In the genomic region with DNA sequence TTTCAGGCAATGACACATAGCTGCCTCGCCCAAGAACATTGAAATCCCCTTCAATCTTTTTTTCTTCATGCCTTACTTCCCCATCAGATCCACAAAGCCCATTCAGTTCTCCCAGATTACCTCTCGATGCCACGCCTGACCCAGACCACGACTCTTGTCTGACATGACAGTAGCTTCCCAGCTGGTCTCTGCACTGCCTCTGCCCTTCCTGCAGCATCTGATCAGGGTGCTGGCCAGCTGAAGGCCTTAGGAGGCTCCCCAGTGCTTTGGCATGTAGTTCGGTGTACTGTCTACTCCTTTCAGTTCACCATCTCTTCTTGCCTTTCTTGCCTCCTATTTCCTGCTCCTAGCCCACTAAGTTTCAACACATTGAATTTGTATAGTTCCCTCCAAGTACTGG, we compare ENCODE assay signal across 23 mouse cellular contexts. TPM values are rescaled to one million over a fixed set of nuclear protein-coding genes. Genes with fewer than 3 reads are reported as not detected.
DNase-seq lines count a peak whose midpoint lies in the region; ATAC-seq and TF ChIP-seq lines count a peak whose summit lies in the region.
"Had no signal": no experiment of that assay in that cellular context is flagged by ENCODE, and none has a peak within 500 bp of the region (broad histone marks: within the 10 kb centered on the region; RNA-seq: fewer than 3 reads in every experiment).

No protein-coding gene starts in this region.

- H3K4me2 ChIP-seq in lung, postnatal 0 days (replicated peaks; ENCODE audit: low read depth, low read length) = no peak overlapping the region
- H3K4me2 ChIP-seq: embryonic facial prominence, embryonic 12.5 days; forebrain, embryonic 13.5 days; forebrain, embryonic 15.5 days had no signal

- DNase-seq in lung, postnatal 0 days (ENCODE audit: low spot score) = no peak
- DNase-seq in heart, adult 8-10 months (ENCODE audit: low spot score) = no peak
- DNase-seq: adrenal gland, adult 8-10 months; adrenal gland, postnatal 14 days; adrenal gland, postnatal 36 days; B cell, adult 2 months; cerebellum, adult 11-12 months; cerebellum, adult 2 months; cerebellum, adult 9-10 months; cerebellum, postnatal 10 days; cerebellum, postnatal 25 days had no signal

- H3K9me3 ChIP-seq in lung, postnatal 0 days (ENCODE audit: low read length) = no peaks in the 10 kb centered on the region
- H3K9me3 ChIP-seq: embryonic facial prominence, embryonic 10.5 days; embryonic facial prominence, embryonic 12.5 days; forebrain, embryonic 13.5 days; forebrain, embryonic 15.5 days had no signal

- H3K4me3 ChIP-seq in lung, postnatal 0 days (ENCODE audit: low read depth, low read length) = no peak overlapping the region
- H3K4me3 ChIP-seq: embryonic facial prominence, embryonic 10.5 days; embryonic facial prominence, embryonic 12.5 days; forebrain, embryonic 13.5 days; forebrain, embryonic 15.5 days had no signal

- H3K9ac ChIP-seq in lung, postnatal 0 days (replicated peaks; ENCODE audit: low read depth) = no peak overlapping the region
- H3K9ac ChIP-seq: embryonic facial prominence, embryonic 12.5 days; forebrain, embryonic 13.5 days; forebrain, embryonic 15.5 days had no signal

- WGBS in lung, postnatal 0 days = 87% methylated on average over 5 of the region's 5 CpGs

- no peak for TF ChIP-seq CTCF in lung, postnatal 0 days (IDR thresholded peaks at IDR 0.05)

- ATAC-seq in granulocyte monocyte progenitor cell, adult 5-6 weeks (replicated peaks; ENCODE audit: poor library complexity, severe bottlenecking) = peak; percentile 40
- ATAC-seq in megakaryocyte progenitor cell, adult 5-6 weeks (replicated peaks; ENCODE audit: poor library complexity) = 0 out of 2 replicates have a peak, but pooled peaks have one; percentile 20
- ATAC-seq in neutrophil, adult 5-6 weeks (ENCODE audit: extremely low read depth, insufficient number of reproducible peaks, low FRiP score, poor library complexity, severe bottlenecking) = peak; percentile 31; the same call in 1 of the 2 replicates
- ATAC-seq in lung, postnatal 0 days = no peak
- ATAC-seq: activated CD4-positive, CD25-positive, alpha-beta regulatory T cell, adult 4 months; CD4-positive, CD25-positive, alpha-beta regulatory T cell, adult 4 months; forebrain, embryonic 13.5 days; forebrain, embryonic 15.5 days; Patski had no signal

- no peak for TF ChIP-seq EP300 in lung, postnatal 0 days (IDR thresholded peaks at IDR 0.05)

- no peaks in the 10 kb centered on the region for H3K4me1 ChIP-seq in lung, postnatal 0 days (ENCODE audit: insufficient read depth, low read depth, low read length)
- H3K4me1 ChIP-seq: embryonic facial prominence, embryonic 10.5 days; embryonic facial prominence, embryonic 12.5 days; forebrain, embryonic 13.5 days; forebrain, embryonic 15.5 days had no signal

- no peaks in the 10 kb centered on the region for H3K27me3 ChIP-seq in lung, postnatal 0 days (replicated peaks; ENCODE audit: insufficient read depth, low read length)
- H3K27me3 ChIP-seq: CH12.LX; embryonic facial prominence, embryonic 12.5 days; forebrain, embryonic 13.5 days; forebrain, embryonic 15.5 days; Patski had no signal

- H3K36me3 ChIP-seq in lung, postnatal 0 days (ENCODE audit: insufficient read depth, low read length) = peaks cover 14% of the 10 kb centered on the region; the same call in 1 of the 2 replicates
- H3K36me3 ChIP-seq: forebrain, embryonic 15.5 days; G1E had no signal

- H3K27ac ChIP-seq in lung, postnatal 0 days (ENCODE audit: low read length) = no peak overlapping the region
- H3K27ac ChIP-seq: embryonic facial prominence, embryonic 10.5 days; embryonic facial prominence, embryonic 12.5 days; forebrain, embryonic 13.5 days; forebrain, embryonic 15.5 days had no signal

RNA-seq across cellular contexts. Expression of a gene that starts 8.5 kb away (rescaled TPM):
- total RNA-seq in granulocyte monocyte progenitor cell, adult 5-6 weeks (2014; fragmentation: Nextera tagmentation) = 1,372 and 1,648 TPM in 2 replicates
- 77.7 and 97.8 TPM in 2 replicates for total RNA-seq in granulocyte monocyte progenitor cell, adult 5-6 weeks (2017)
- total RNA-seq in megakaryocyte progenitor cell, adult 5-6 weeks (2015) = 1,747 and 1,792 TPM in 2 replicates
- 99.3 and 111 TPM in 2 replicates for total RNA-seq in megakaryocyte progenitor cell, adult 5-6 weeks (2017)
- total RNA-seq in neutrophil, adult 5-6 weeks (2017) = 584 and 660 TPM in 2 replicates
- polyA plus RNA-seq in lung, postnatal 0 days (2015; fragmentation: Nextera tagmentation; extraction: Ambion mirVana) = 2,427 and 2,513 TPM in 2 replicates
- total RNA-seq in heart, adult 8-10 months (2022) = 10 to 100 TPM; 59.3 to 66.7 (median 61.4) TPM
- total RNA-seq: G1E had no signal
- polyA plus RNA-seq: G1E had no signal

RNA-seq across cellular contexts. Expression of a gene that starts 26.1 kb away (rescaled TPM):
- total RNA-seq in granulocyte monocyte progenitor cell, adult 5-6 weeks (2014; fragmentation: Nextera tagmentation) = 146 and 257 TPM in 2 replicates
- 203 and 212 TPM in 2 replicates for total RNA-seq in granulocyte monocyte progenitor cell, adult 5-6 weeks (2017)
- 146 and 155 TPM in 2 replicates for total RNA-seq in megakaryocyte progenitor cell, adult 5-6 weeks (2015)
- 217 and 260 TPM in 2 replicates for total RNA-seq in megakaryocyte progenitor cell, adult 5-6 weeks (2017)
- total RNA-seq in neutrophil, adult 5-6 weeks (2017) = 406 and 416 TPM in 2 replicates
- polyA plus RNA-seq in lung, postnatal 0 days (2015; fragmentation: Nextera tagmentation; extraction: Ambion mirVana) = 395 and 447 TPM in 2 replicates
- total RNA-seq in heart, adult 8-10 months (2022) = 10 to 100 TPM; 50.9 to 79.4 (median 56.8) TPM
- total RNA-seq: G1E had no signal
- polyA plus RNA-seq: G1E had no signal
